Mouse (Mus musculus) NIH3T3 (cell line): ENCODE data around the gene Gm11939.
"Not testable (repeated sequence)": the region's sequence is repeated elsewhere in the genome, so short reads cannot be mapped to it uniquely, and the experiment has no call there.

Experiments used
- DNase-seq: peaks from one replicate; pipeline ENCODE4 v3.0.0-alpha.2; 2012; ENCODE audit warnings: low read depth

Gm11939 gene

DNA sequence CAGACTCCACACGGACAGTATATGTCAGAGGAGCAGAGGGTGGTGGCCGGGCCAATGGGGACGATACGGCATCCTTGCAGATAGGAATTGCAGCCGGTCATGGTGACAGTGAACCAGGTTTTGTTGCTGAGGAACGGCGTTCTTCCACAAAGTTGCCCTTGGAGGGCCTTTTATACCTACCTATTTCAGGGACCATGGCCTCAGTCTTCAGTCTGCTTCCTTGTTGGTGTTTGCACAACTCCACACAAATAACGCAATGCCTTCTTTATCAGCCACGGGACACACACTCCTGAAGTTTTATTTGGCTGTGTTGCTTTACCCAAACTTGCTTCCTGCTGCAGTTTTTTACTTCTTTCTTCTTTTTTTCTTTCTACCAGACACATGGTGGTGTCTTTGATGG lies at the start of gene Gm11939:
TSS of gene Gm11939 (minus strand) at position 101 of the 400 bp plus-strand sequence.
- DNase-seq = no peak

- DNase-seq = not testable (repeated sequence)
These were observed 43.9 kb upstream of the Gm11939 start, which contains the start of gene Gm11938 for GRCm38 (mm10) chr11:99603208-99603607. Gm11938 (minus strand) TSS chr11:99603308.

DNA sequence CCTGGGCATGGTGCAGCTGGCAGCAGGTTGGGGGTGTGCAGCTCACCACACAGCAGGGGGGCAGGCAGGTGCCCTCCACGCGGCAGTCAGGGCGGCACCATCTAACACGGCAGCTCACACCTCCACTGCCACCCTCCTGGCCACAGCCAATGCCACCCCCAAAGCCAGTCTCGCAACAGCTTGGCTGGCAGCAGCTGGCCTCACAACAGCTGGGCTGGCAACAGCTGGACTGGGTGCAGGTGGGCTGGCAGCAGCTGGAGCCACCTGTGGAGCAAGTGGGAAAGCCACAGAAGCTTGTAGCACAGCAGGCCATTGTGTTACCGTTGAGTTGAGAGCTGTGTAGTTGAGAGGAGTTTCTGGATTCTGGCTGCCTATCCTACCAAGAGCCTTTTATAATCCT lies 38.5 kb upstream of the Gm11939 start, which contains the start of gene Krtap9-3:
TSS of gene Krtap9-3 (minus strand) at position 364 of the 400 bp plus-strand sequence.
- not testable (repeated sequence) for DNase-seq

DNA sequence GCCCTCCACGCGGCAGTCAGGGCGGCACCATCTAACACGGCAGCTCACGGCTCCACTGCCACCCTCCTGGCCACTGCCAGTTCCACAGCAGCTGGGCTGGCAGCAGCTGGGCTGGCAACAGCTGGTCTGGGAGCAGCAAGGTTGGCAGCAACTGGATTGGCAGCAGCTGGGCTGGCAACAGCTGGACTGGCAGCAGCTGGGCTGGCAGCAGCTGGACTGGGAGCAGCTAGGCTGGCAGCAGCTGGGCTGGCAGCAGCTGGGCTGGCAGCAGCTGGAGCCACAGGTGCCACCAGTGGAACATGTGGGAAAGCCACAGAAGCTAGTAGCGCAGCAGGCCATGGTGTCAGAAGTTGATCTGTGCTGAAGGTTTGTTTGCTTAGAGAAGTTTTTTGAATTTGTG lies 31.7 kb upstream of the Gm11939 start, which contains the start of gene Krtap1-3:
TSS of gene Krtap1-3 (minus strand) at position 359 of the 400 bp plus-strand sequence.
- DNase-seq = no peak

DNA sequence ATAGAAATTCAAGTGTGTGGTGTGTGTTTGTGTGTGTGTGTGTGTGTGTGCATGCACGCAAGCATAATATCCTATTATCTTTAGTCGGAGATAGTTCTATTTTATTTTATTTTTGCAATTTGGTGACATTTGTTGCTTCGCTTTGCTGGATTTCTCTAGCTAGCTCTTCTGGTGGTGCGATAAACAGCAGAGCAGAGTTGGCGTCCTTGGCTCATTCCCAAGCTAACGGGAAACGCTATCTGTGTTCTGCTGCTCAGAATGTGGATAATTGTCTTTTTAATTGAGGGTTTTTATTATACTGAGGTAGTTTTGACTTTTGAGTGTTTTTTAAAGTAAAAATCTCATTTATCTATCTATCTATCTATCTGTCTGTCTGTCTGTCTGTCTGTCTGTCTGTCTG lies 25.8 kb upstream of the Gm11939 start:
- no peak for DNase-seq

GRCm38 (mm10) chr11:99583245-99583704 lies 24.0 kb upstream of the Gm11939 start, which contains the start of gene Krtap1-4:
Krtap1-4 (minus strand) TSS chr11:99583654.
- no peak for DNase-seq

DNA sequence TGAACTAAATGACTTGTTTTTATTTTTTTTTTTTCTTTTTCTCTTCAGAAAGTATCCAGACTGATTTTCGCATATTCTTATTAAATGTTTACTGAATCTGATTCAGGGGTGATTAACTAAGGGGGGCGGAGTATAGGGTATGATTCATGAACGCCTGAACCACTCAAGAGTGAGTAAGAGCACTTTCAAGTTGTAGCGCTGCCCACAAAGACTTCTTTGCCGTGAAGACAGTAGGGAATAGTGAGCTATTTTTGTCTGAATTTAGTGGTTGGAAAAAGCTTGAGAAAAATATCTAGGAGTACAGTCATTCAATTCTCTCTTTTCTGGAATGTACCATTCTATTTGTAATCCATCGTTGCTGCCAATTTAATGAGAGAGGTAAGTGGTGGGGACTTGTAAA lies 22.3 kb upstream of the Gm11939 start:
- peak; percentile 84 for DNase-seq

DNA sequence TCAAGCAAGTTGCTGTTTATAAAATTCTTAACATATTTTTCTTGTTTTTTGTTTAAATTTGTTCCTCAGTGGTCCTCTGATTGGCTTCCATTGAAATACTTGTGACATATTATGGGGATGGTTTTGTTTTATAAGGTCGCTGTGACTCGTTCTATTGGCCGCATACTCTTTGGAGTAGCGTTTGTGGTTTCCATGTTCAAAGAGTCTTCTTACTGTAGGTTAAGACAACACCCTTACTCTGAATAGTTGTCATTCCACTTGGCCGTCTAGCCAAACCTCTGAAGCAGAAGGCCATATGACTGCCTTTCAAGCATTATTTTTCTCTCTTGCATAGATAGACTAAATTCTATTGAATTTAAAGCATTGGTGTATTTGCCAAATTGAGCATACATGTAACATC lies 21.8 kb upstream of the Gm11939 start:
- peak; percentile 28 for DNase-seq

DNA sequence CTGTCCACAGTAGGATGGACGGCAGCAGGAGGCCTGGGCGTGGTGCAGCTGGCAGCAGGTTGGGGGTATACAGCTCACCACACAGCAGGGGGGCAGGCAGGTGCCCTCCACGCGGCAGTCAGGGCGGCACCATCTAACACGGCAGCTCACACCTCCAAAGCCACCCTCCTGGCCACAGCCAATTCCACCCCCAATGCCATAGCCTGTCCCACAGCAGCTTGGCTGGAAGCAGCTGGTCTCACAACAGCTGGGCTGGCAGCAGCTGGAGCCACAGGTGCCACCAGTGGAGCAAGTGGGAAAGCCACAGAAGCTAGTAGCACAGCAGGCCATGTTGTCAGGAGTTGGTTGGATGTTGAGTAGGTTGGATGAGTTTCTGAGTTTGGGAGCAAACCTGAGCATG lies 21.4 kb upstream of the Gm11939 start, which contains the start of gene Krtap1-5:
TSS of gene Krtap1-5 (minus strand) at position 381 of the 400 bp plus-strand sequence.
- DNase-seq = no peak

DNA sequence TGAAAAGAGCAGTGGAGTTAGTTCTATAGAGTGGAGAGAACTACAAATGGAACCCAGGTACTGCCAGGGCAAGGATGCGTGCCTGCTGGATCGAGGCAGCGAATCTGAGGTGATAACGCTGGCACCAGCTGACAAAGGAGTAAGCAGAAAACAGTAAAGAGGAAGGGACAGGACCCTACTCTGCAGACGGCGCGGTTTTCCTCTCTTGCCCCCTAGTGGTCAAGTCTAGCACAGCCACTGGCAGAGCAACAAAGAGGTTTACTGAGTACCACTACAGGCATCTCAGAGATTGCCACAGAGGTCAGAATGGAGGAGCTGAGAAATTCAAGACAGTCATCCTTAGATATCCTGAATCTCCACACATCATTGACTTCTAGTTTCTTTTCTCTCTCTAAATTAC lies 14.8 kb upstream of the Gm11939 start:
- DNase-seq = peak; percentile 75

- DNase-seq = peak; percentile 24
These were observed 13.9 kb upstream of the Gm11939 start for GRCm38 (mm10) chr11:99573164-99573563.

DNA sequence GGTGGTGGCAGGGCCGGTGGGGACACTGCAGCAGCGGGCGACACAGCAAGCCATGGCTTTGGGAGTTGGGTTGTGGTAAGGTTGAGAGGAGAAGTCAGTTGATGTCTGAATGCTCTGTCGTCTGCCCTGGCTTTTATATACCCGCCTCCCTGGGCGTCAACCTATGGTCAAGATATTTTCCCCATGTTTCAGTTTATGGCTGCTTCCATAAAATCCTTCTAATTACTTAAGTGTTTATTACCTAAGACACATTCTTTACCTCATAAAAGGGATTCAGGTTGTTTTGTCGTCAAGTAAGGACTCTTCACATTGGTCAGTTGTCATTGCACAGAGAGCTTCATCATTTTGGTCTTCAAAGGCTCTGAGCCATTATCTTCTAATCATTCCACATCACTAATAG lies 7.3 kb upstream of the Gm11939 start, which contains the start of gene Krtap3-1:
TSS of gene Krtap3-1 (minus strand) at position 101 of the 400 bp plus-strand sequence.
- no peak for DNase-seq

DNA sequence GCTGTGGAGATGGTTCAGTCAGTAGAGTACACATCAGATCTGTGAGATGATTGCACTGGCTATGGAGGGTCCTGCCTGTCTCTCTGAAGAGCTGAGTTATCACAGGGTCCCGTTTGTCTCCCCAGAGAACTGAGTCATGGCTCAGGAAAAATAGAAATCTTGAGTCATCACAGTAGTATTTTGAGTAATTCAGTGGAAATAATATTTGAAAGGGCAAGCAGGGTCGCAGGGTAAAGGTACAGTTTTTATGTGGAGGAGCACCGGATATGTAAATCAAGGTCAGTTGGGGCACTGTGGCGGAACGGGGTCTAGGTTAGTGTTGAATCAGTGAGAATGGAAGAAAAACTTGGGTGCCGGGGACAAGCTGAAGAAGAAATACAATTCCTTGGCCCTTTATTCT lies 3.3 kb upstream of the Gm11939 start:
- no peak for DNase-seq

GRCm38 (mm10) chr11:99557976-99558745 lies 1.1 kb downstream of the Gm11939 start:
- DNase-seq = no peak

DNA sequence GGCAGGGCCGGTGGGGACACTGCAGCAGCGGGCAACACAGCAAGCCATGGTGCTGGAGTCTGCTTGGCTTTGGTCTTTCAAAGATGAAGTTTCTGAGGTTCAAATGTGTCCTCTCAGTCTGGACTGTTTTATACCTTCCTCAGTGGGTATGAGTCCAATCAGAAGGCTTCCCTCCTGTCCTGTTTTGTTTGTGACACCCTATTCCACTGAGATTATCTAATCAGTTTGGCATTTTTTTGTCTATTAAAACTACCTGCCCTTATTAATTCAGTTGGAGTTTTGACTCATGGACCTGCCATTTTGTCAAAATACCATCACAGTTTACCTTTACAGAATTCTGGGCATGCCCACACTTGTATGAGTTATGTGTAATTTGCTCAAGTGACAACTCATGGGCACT lies 2.5 kb downstream of the Gm11939 start, which contains the start of gene Krtap3-2:
TSS of gene Krtap3-2 (minus strand) at position 101 of the 400 bp plus-strand sequence.
- DNase-seq = no peak

DNA sequence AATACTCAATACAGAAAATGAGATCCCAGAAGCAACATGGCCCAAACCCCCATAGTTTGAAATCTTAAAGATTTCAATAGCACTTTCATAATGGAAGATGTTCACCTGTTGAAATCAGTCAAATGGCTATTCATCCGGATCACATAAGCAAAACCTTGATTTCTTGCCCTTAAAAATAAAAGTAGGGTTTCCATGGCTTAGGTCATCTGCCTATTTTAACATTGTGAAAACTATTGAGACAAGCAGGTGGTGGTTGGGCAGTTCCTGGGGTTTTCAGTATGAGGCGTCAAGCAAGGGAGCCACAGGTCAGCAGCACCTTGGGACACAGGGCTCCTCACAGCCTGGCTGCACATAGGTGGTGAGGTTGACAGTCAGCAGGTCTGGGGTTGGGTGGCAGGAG lies 3.1 kb downstream of the Gm11939 start:
- DNase-seq = no peak

DNA sequence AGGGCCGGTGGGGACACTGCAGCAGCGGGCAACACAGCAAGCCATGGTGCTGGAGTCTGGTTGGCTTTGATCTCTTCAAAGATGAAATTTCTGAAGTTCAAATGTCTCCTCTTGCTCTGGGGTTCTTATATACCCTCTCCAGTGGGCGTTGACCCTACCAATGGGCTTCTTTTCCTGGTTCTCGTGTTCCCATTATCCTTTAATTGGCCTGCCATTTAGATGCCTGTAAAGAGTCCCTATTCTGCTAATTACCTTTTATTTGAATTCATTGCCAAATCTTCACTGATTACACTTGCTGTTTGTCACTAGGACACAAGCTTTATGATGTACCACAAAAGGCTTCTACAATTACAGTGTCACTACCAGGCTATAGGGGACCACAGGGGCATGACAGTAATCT lies 8.5 kb downstream of the Gm11939 start, which contains the start of gene Krtap3-3:
TSS of gene Krtap3-3 (minus strand) at position 101 of the 400 bp plus-strand sequence.
- no peak for DNase-seq

DNA sequence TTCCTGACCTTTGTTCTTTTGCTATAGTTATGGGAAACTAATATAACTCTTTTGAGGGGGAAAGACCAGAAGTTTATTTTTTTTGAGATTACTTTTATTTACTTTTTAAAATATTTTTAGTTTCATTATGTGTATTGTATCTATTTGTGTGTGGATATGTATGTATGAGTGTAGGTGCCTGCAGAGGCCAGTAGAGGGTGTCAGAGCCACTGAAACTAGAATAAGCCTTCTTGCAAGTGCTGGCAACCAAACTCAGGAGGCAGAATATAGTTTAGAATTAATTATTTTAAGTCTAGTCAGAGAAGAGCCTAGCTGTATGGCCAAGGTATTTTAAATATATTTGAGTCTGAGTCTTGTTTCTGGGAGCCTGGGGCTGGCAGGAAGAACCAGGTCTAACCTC lies 11.4 kb downstream of the Gm11939 start:
- no peak for DNase-seq

- peak; percentile 14 for DNase-seq
These were observed 19.5 kb downstream of the Gm11939 start for GRCm38 (mm10) chr11:99539721-99540120.

- no peak for DNase-seq
These were observed 37.9 kb downstream of the Gm11939 start, which contains the start of gene Krt39 for GRCm38 (mm10) chr11:99521288-99521860. Krt39 (minus strand) TSS chr11:99521338.

DNA sequence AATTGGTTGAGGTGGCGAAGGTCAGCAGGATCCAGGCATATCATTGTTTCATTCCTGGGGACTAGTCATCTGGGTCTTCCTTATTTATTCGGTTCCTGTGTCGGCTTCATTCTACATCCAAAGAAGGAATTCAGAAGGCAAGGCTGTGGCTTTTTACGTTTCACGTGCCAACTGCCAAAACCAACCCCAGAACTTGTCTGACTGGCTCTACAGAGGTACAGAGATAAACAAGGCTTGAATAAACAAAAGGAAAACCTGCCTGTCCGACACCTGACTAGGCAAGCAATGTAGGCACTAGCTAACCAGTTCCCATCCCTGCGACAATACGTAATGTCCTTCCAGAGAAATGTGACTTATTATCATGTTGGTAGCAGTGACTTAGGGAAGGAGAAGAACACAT lies 45.2 kb downstream of the Gm11939 start:
- no peak for DNase-seq
